Mouse (Mus musculus) kidney, adult 2 months (tissue): Measurements from ENCODE around the gene Rasa2.

Experiments
- CTCF ChIP-seq: fragments of 200-500 bp; conservative IDR thresholded peaks from 2 replicates; pipeline ENCODE4 v1.5.1; 2011; ENCODE audit warnings: low read depth, mild to moderate bottlenecking, control low read depth, low read length, moderate library complexity, mixed read lengths; ENCODE audit not compliant: insufficient read depth, insufficient read length
- POLR2A ChIP-seq: fragments of 200-500 bp; IDR thresholded peaks from one replicate; pipeline ENCODE4 v1.6.1; 2011; ENCODE audit warnings: low read depth, low read length, control low read depth

GRCm38 (mm10) chr9:96635899-96636298, 4.5 kb upstream of the Rasa2 start:
- TF ChIP-seq CTCF (no peak), POLR2A (no peak)
